Mouse (Mus musculus): ENCODE measurements around the gene Aifm2. TPM values are rescaled to one million over a fixed set of nuclear protein-coding genes. Genes with fewer than 3 reads are reported as not detected.

The Aifm2 gene
- polyA plus RNA-seq, 1 experiment from 2014 or later = 23.1 TPM

Small RNA genes within 50 kb of the gene (microRNA-seq; reads per million reads assigned to microRNA genes)
- gene Mir5108 = not detected

Other genes starting within 250 kb of the Aifm2 start
- 10.5 and 13.3 TPM in 2 replicates for gene Lrrc20, start 239.5 kb upstream of the Aifm2 start, polyA plus RNA-seq (2014; fragmentation: Nextera tagmentation; extraction: Ambion mirVana)
- gene Npffr1, start 119.8 kb upstream of the Aifm2 start, polyA plus RNA-seq (2014; fragmentation: Nextera tagmentation; extraction: Ambion mirVana) = 0.05 TPM in 1 of 2 replicates, not detected in the other
- gene Ppa1, start 66.7 kb upstream of the Aifm2 start, polyA plus RNA-seq (2014; fragmentation: Nextera tagmentation; extraction: Ambion mirVana) = 81.4 and 86.9 TPM in 2 replicates
- 169 and 175 TPM in 2 replicates for gene Sar1a, start 35.0 kb upstream of the Aifm2 start, polyA plus RNA-seq (2014; fragmentation: Nextera tagmentation; extraction: Ambion mirVana)
- gene Tysnd1, start 19.7 kb upstream of the Aifm2 start, polyA plus RNA-seq (2014; fragmentation: Nextera tagmentation; extraction: Ambion mirVana) = 25.7 and 27.5 TPM in 2 replicates
- 35.0 and 35.4 TPM in 2 replicates for gene H2afy2, start 68.9 kb downstream of the Aifm2 start, polyA plus RNA-seq (2014; fragmentation: Nextera tagmentation; extraction: Ambion mirVana)

All from heart, embryonic 14.5 days (tissue).